Mouse (Mus musculus) E14TG2a.4 (cell line): ENCODE results near the gene Glipr2.

Experiments
- CTCF ChIP-seq: conservative IDR thresholded peaks from 2 replicates; pipeline ENCODE4 v1.5.1; 2014; ENCODE audit warnings: low read length
- NANOG ChIP-seq: IDR thresholded peaks from 2 replicates; pipeline ENCODE4 v1.6.1; 2014; ENCODE audit warnings: borderline replicate concordance, low read length, mixed read lengths

DNA sequence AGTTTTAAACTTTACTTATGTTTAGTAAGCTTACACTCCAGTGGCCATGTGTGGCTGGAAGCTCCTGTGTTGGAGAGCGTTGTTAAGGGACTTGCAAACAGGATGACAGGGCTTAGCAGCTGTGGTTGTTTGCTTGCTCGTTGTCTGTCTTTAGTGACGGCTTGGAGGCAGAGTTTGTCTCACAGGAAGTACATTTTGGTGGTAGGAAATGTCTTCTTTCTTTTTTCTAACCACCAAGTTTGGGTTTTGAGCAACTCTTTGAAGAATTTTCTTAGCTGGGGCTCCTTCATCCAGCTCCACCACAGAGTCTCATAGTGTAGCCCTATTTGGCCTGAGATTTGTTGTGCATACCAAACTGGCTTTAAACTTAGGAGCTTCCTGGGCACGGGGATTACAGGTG, 65.1 kb downstream of the Glipr2 start:
- TF ChIP-seq CTCF (no peak), NANOG (no peak)
